Mouse (Mus musculus) kidney, adult 18-20 months (tissue): ENCODE results near the gene Fam193b.

ENCODE experiments used
- DNase-seq: peaks from one replicate; pipeline ENCODE4 v3.0.0; 2021

Gene Fam193b

DNA sequence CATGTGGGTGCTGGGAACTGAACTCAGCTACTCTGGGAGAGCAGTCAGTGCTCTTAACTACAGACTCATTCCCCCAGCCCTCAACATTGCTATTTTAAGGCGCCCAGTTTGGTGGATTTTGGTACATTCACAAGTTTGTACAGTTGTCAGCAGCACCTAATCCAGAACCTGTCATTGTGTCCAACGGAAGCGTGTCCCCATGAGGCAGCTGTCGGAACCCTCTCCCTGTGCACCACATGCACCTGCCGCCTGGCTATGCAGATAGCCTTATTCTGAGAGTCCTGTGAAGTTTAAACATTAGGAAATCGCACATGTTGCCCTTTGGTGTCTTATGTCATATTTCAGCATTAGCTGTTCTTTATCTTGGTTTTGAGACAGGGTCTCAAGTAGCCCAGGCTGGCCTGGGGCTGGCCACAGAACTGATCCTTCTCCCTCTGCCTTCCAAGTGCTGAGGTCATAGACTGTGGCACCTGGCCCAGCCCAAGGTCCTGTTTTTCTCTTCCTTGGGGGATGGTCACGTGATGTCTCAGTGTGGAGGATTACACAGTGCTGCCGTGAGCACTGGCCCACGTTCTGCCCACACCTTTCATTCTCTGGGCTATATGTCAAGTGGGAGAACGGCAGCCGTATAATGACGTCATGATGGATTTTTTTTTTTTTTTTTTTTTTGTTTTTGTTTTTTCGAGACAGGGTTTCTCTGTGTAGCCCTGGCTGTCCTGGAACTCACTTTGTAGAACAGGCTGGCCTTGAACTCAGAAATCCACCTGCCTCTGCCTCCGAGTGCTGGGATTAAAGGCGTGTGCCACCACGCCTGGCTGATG is 45.0 kb downstream of the Fam193b start:
- no peak for DNase-seq

DNA sequence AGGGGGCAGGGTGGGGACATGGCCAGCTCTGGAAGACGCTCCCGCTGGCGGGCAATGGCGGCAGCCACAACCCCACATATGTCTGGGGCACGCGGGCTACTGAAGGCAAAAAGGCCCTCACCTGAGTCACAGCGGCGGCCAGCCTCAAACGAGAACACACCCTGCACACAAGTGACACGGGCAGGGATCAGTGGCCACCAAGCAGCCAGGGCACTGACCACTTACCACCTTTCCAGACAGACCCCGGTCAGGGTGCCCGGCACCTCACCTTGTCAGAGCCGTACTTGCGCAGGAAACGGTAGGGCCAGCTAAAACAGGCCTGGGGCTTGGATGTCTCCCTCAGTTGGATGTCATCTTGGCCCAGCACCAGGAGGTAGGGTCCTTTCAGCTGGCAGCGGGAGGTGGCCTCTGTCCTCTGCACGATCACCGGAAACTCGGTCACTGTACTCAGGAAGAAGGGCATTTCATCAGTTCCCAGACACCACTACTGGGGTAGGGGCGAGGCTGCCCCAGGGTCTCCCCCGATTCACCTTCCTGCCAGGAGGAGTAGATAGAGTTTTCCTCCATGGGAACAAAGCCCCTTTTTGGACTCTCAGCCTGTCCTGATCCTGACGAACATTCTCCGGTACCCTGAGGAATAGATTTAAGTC is 46.8 kb downstream of the Fam193b start:
- no peak for DNase-seq

DNA sequence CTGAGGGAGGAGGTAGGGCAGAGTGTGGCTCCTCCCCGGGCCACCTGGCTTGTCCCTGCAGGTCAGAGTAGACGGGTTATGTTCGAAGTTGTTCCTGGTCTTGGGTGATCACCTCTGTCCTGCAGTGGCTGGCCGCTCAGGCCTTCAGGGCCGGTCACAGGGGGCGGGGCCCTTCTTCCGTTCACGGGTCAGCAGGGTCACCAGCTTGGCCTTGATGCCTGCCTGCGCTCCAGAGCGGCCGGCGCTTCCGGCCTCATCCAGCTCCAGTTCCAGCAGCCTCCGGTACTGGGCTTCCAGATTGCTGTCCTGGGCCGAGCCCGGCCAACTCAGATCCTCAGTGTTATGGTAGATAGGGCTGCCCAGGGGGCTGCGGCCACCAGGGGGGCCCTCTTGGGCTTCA is 47.6 kb downstream of the Fam193b start:
- DNase-seq = peak; percentile 64

DNA sequence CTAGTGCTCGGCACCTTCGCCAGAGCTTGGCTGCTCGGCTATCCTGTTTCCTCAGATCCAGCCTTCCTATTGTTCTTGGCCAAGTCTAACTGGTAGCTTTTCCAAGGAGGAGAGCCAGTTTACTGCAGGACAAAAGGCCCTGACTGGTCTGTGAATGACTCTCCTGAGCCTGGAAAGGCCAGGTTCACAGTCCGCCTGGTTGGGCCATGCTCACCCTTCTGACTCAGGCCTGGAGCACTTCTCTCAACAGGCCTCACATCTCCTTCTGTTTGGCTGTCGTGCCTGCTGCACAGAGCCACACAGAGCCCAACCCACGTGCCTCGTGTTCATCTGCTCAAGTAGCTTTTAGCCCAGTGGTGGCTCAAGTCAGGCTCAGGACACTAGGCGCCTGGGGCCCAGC is 48.2 kb downstream of the Fam193b start:
- DNase-seq = no peak

DNA sequence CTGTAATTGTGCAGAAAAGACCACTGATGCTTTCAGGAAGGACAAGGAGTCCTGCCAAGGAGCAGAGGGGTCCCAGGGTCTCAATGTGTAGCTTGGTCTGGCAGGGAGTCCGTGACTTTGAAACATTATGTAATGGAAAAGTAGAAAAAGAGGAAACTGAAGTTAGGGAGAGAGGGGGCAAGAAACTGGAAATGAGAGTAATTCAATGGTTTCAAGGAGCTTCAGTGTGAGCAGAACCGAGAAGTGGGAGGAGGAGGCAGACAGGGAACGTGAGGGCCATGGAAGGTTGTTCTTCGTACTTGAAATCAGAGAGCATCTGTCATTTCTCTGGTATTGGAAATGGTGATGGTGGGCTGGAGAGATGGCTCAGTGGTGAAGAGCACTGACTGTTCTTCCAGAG is 51.3 kb downstream of the Fam193b start:
- DNase-seq = no peak

DNA sequence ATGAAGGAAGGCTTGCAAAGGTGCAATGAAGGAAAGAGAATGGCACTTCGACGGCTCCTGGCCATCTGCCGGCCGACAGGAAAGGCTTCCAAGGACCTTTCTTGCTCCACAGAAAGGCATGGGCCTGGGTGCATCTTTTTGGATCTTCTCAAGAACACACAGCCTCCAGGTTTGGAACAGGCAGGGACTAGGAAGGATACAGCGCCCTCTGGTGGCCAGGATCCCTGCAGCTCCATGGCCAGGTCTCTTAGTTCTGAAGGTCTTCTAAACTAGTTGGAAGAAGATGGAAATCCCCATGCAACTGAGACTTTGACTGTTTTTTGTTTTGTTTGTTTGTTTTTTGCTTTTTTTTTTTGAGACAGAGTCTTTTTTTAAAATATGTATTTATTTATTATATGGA is 54.0 kb downstream of the Fam193b start:
- peak; percentile 91 for DNase-seq

DNA sequence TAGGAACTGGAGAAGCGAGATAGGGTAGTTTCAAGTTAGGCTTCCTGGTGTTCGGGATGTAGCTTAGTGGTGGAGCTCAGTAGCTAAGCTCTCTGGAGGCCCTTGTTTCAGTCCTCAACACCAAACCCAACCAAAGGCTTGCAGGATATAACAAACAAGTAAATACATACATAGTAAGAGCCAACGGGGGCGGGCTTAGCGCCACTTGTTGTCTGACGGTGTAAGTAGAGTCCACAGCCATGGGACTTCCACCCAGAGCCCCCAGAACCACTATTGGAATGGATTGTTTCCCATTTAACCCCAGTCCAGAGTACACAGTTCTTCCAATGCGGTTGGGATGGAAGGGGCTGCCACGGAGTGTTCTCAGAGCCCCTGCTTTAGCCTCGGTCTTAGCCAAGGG is 57.1 kb downstream of the Fam193b start:
- DNase-seq = no peak

DNA sequence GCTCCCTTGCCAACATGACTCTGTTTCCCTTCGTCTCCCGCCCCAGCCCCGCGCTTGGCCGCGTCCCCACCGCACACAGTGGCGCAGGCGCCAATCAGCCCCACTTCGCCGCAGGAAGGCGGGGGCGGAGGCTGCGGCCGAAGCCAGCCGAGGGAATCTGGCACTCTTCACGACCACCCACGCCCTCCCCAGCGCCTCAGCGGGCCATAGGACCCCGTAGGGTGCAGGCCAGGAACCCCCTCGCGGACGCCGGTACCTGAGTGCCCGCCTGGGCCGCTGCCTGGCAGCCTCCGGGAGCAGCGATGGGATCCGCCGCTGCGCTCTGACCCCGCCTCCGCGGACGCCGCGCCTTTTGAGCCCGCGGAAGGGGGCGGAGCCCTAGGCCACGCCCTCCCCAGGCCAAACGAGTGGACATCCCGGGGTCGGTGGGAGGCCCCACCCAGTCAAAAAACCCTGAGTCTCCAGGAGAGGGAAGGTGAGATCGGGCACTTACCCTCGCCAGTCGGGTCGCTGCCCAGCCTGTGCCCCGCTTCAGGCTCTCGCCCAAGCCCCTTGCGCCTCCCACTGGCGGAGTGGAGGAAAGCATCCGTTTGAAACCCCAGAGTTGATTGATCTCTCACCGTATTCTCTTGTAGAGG is 57.7 kb downstream of the Fam193b start, which contains the start of gene Pdlim7:
Pdlim7 (minus strand) TSS at position 566 of the 638 bp plus-strand sequence.
- peak; percentile 95 for DNase-seq

DNA sequence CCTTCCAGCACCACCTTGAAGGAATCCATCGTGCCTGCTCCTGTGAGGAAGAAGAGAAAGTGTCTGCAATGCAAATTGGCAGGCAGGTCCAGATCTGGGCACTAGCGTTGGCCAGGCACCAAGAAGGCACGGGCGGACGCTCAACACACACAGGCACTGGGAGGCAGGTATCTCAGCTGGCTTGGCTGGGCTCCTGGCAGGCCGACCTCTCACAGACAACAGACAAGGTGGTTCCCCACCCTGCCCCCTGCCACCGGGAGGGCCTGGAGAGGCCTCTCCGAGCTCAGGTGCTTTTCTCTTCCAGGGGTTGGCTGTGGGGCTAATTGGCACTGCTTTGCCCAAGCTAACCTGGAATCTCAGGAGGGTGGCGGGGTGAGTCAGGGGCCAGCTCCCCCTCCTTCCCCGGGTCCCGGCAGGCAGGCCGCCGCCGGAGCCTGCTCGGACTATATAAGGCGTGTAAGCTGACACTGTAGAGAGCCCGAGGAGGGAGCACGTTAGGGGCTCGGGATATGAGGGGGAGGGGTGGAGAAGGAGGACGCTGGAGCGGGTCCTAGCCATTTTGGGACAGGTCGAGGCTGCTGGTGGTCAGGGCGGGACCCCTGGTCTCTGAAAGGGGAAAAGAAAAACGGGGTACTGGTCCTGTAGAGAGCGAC is 58.4 kb downstream of the Fam193b start:
- peak; percentile 72 for DNase-seq

DNA sequence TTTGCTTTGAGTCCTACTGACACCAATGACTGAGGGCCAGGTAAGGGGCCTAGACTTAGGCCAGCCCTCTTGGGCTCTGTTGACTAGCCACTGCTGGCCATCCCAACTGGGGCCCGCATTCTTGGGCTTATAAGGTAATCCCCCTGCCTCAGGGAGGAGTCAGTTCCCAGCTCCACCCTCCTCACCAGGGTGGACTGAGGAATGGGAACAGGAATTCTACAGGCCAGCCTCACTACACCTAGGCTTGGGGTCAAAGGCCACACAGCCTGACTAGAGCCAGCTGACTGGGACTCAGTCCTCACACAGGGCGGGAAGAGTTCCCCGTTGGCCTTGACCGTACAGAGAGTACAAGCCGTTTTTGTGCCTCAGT is 59.4 kb downstream of the Fam193b start:
- no peak for DNase-seq

DNA sequence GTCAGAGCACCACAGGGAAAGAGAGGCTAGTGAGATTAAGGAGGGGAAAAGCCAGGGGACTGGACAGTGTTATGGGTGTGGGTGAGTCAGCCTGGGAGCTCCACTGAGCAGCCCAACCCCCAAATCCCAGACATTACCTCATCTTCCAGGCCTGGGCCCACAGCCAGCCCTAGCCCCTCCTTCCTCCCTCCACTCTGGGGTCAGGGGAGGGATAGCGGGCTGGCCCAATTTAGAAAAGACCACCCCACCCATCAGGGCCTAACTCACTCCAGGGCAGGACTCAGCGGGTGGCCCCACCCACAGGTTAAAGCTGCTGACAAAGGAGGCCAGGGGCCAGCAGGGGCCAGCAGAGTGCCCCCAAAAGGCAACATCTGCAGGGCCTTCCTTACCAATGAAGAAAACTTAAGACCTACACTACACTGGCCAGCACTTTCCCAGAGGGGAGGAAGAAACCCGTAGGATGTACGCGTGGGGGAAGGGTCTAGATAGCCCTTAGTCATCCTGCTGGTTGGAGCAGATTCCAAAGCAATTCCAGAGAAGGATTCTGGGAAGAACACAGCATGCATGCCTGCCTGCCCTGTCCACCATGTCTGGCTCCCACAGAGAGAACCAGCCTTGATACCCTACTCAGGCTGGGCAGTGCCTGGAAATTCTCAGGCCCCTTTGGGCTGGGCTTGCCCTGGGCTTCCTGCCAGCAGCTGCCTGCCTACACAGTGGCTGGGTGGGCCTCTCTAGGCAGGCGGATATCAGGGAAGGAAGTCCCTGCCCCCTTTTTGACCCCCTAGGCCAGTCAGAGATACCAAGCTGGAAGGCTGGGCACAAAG is 60.0 kb downstream of the Fam193b start:
- DNase-seq = peak; percentile 63

DNA sequence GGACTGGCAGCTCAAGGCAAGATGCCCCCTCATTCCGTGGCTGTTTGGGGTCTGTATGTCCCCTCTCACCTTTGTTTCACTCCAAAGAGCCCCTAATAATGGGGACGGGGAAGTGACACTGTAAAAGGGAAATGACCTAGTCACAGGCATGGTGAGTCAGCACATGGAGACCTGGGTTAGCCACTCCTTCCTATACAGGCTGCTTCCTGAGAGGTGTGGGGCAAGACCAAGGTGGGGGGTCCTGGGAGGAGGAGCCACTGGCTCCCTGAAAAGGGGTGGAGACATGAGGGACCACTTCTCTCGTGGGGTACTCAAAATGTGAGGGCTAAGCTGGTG is 60.6 kb downstream of the Fam193b start:
- no peak for DNase-seq

DNA sequence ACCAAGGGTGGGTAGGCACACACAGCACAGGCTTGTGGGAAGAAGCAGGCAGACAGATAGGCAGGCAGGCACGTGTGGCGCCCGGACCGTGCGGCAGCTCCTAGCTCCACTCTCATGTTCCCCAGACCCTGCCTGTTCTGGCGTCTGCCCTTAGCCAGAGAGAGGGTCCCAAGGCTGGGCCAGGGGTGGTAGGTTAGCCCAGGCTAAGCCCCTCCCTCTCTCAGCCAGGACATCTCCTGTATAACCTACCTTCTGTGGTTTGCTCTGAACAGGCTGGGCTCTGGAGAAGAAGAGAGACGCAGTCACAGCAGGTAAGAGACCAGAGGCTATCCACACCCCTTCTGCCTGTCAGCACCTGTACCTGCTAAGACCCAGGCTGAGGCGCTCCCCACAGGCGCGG is 62.4 kb downstream of the Fam193b start:
- no peak for DNase-seq

DNA sequence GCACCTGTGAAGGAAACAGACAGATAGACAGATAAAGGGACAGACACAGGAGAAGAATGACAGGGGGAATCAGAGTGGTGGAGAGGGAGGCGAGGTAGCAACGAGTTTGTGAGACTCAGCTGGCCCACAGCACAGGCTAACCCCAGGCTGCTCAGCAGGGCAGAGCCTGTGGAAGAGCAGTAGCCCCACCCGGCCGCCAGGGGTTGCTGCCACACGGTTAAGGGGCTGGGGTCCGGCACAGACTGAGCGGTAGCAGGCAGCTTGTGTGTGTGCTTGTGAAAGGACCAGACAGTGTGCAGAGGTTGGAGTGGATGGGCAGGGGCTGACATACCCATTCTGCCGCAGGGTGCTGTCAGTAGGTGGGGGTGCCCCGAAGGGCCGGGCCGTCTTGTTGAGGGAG is 63.0 kb downstream of the Fam193b start:
- no peak for DNase-seq

DNA sequence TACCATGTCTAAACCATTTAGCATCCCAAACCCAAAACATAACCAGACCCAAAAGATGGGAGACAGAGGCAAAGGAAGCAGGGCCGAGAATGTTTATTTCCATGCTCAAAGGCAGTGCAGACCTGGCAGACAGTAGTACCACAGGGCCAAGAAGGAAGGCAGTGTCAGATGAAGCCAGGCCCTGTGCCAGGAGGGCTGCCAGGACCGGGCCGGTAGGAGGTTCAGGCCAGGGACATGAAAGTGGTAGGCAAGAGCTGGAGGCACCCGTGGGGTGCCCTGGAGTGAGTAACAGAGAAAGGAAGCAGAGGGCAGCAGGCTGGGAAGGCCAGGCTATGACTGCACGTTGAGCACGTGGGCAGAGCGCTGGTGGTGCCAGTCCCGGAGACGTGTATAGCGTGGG is 64.2 kb downstream of the Fam193b start:
- DNase-seq = no peak

DNA sequence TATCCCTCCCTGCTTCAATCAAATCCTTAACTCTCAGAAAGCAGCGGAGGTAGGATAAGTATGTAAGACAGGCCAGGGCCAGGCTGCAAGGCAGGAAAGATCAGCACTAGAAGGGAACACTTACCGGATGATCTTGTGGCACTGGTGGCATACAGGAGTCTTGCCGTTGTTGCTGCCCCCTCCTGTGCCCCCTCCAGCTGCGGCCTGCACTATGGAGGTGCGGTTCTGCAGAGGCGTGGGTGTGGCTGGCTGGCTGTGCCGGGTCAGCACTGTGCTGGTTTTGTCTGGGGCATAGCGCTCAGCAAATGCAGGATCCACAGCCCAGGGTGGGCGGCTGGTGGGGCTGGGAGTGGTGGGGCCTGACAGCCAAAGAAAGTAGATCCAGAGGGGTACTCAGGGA is 65.1 kb downstream of the Fam193b start:
- no peak for DNase-seq

DNA sequence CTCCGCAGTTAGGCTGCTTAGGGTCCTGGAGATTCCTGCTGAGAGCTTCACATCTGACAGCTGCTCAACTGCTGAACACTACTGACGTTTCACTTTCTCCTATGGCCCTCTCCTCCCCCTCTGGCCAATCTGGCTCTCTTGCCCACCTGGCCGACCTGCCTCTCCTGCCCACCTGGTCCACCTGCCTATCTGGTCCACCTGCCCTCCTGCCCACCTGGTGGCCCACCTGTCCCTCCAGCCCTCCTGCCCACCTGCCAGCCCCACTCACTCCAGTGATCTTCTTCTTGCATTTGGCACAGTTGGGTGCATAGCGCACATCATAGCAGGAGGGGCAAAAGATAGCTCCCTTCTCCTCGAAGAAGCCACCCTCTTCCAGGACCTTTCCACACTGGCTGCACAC is 66.5 kb downstream of the Fam193b start:
- DNase-seq = no peak

DNA sequence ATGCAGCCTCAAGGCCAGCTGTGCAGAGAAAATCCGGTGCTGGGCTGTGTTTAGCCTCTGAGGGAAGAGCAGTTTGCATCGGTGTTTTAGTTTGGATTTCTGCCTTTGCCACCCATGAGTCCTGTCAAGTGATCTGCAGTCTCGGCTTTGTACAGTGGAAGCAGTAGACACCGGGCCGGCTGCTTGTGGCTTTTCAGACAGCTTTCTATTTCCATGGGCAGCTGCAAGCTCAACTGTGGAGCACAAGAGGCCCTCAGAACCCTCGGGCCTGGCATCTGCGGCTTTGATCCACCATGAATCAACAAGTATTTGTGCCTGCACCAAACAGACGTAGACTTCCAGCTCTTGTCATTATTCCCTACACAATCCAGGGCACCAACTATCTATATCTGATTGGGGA is 68.5 kb downstream of the Fam193b start:
- DNase-seq = no peak

DNA sequence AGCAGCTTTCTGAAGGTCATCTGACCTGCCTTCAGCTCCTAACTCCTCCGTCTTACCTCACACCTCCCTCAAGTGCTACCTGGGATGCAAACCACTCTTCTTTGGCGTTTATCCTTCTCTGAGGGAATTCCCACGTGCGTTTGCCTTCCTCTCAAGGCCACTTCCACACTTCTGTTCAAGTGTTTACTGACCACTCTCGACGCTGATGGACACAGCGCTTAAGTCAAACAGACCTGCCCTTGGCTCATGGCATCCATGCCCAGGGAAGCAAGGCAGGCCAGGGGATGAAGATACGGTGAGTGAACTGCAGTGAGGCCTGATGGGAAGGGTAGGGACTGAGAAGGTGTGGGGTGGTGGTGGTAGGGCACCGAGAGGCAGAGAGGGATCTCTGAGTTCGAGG is 70.3 kb downstream of the Fam193b start:
- no peak for DNase-seq

DNA sequence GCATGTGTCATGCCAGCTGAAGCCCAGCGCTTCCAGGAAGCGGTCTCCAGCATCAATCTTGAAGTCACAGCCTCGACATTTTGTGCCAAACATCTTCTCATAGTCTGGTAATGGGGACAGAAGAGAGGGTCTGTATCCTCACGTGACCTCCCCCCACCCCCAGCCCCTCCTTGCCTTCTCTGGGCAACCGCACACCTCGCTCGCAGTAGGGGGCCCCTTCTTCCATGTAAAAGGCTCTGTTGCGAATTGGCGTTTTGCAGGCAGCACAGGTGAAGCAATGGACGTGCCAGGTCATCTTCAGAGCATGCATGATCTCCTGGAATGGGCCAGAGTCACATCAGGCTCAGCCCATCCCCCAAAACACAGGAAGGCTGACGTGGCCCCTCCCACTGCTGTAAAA is 72.0 kb downstream of the Fam193b start:
- DNase-seq = no peak

DNA sequence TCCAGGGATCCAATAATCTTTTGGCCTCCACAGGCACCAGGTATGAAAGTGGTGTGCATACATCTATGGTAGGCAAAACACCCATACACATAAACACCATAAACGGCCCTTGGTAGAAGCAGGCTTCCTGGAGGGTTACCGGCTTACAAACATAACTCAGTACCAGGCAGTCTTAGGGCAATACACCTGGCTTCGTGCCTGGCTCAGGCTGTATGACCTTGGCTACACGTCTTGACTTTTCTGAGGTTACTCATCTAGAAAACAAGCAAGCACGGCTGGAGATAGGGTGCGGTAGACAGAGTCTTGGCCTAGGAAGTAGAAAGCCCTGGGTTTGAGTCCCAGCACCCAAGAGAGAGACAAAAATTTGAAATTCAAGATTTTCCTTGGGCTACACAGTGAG is 74.3 kb downstream of the Fam193b start:
- DNase-seq = peak; percentile 49

DNA sequence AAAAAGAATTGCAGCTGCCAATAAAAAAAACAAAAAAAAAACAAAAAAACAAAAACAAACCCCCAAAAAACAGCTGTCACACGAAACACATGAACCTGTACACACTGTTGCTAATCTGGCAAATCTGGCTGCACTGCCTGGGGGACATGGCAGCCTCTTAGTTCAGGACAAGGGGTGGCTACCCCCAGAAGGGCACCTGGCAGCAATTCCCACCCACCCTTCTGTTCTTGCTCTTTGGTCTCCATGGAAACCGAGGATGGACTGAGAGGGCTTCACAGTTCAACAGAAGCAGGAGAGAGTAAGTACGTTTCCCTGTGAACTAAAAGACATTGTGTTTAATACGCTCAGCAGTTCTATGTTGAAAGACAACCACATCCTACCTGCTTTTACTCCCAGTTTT is 75.2 kb downstream of the Fam193b start:
- DNase-seq = no peak
